Mouse (Mus musculus): ENCODE measurements around the gene Mgat5.

Mgat5 gene

GRCm38 (mm10) chr1:127204817-127205485 lies at the start of gene Mgat5:
TSS of gene Mgat5 (plus strand) at chr1:127205015.
- DNase-seq (ENCODE audit: low read depth): peak; percentile 79

- DNase-seq (ENCODE audit: low read depth): no peak
Observed at GRCm38 (mm10) chr1:127160118-127160760, 44.6 kb upstream of the Mgat5 start.

GRCm38 (mm10) chr1:127164589-127165160 lies 40.1 kb upstream of the Mgat5 start:
- DNase-seq (ENCODE audit: low read depth): no peak

- no peak for DNase-seq (ENCODE audit: low read depth)
Observed at GRCm38 (mm10) chr1:127166521-127166920, 38.3 kb upstream of the Mgat5 start.

- no peak for DNase-seq (ENCODE audit: low read depth)
Observed at GRCm38 (mm10) chr1:127167586-127167985, 37.2 kb upstream of the Mgat5 start.

- no peak for DNase-seq (ENCODE audit: low read depth)
Observed at GRCm38 (mm10) chr1:127168205-127168604, 36.6 kb upstream of the Mgat5 start.

GRCm38 (mm10) chr1:127169516-127169915 lies 35.3 kb upstream of the Mgat5 start:
- no peak for DNase-seq (ENCODE audit: low read depth)

- no peak for DNase-seq (ENCODE audit: low read depth)
Observed at GRCm38 (mm10) chr1:127171361-127171760, 33.5 kb upstream of the Mgat5 start.

GRCm38 (mm10) chr1:127173448-127173847 lies 31.4 kb upstream of the Mgat5 start:
- DNase-seq (ENCODE audit: low read depth): no peak

- no peak for DNase-seq (ENCODE audit: low read depth)
Observed at GRCm38 (mm10) chr1:127192396-127192795, 12.4 kb upstream of the Mgat5 start.

- no peak for DNase-seq (ENCODE audit: low read depth)
Observed at GRCm38 (mm10) chr1:127199186-127199585, 5.6 kb upstream of the Mgat5 start.

- no peak for DNase-seq (ENCODE audit: low read depth)
Observed at GRCm38 (mm10) chr1:127202360-127202759, 2.5 kb upstream of the Mgat5 start.

GRCm38 (mm10) chr1:127203231-127203764 lies 1.5 kb upstream of the Mgat5 start:
- no peak for DNase-seq (ENCODE audit: low read depth)

GRCm38 (mm10) chr1:127205501-127206019 lies 745 bp downstream of the Mgat5 start:
- no peak for DNase-seq (ENCODE audit: low read depth)

GRCm38 (mm10) chr1:127206020-127206641 lies 1.3 kb downstream of the Mgat5 start:
- DNase-seq (ENCODE audit: low read depth): no peak

- no peak for DNase-seq (ENCODE audit: low read depth)
Observed at GRCm38 (mm10) chr1:127206881-127207555, 2.2 kb downstream of the Mgat5 start.

- DNase-seq (ENCODE audit: low read depth): no peak
Observed at GRCm38 (mm10) chr1:127208167-127208566, 3.4 kb downstream of the Mgat5 start.

- DNase-seq (ENCODE audit: low read depth): no peak
Observed at GRCm38 (mm10) chr1:127212812-127213211, 8.0 kb downstream of the Mgat5 start.

GRCm38 (mm10) chr1:127213434-127213833 lies 8.6 kb downstream of the Mgat5 start:
- no peak for DNase-seq (ENCODE audit: low read depth)

GRCm38 (mm10) chr1:127214585-127215232 lies 9.9 kb downstream of the Mgat5 start:
- DNase-seq (ENCODE audit: low read depth): no peak

GRCm38 (mm10) chr1:127216979-127217378 lies 12.2 kb downstream of the Mgat5 start:
- DNase-seq (ENCODE audit: low read depth): no peak
